Mouse (Mus musculus): ENCODE results near the gene Xpr1.

GRCm38 (mm10) chr1:155344019-155344418 is 73.2 kb downstream of the Xpr1 start:
- TF ChIP-seq NANOG (IDR thresholded peaks at IDR 0.05; ENCODE audit: borderline replicate concordance, low read length) = no peak
- no peak for TF ChIP-seq CTCF (conservative IDR thresholded peaks at IDR 0.05; ENCODE audit: low read length)
- no peak for TF ChIP-seq POU5F1 (IDR thresholded peaks at IDR 0.05; ENCODE audit: borderline replicate concordance, low read length)
